Mouse (Mus musculus) retina, postnatal 1 day (tissue): ENCODE data around the gene Gstp2.
"Not testable (repeated sequence)": the region's sequence is repeated elsewhere in the genome, so short reads cannot be mapped to it uniquely, and the experiment has no call there.

Source experiments
- DNase-seq: peaks from one replicate; pipeline ENCODE4 v3.0.0-alpha.2; 2012

Gstp2 gene

GRCm38 (mm10) chr19:4047859-4048258 lies 2.0 kb upstream of the Gstp2 start:
- peak; percentile 85 for DNase-seq

- DNase-seq = no peak
Observed at GRCm38 (mm10) chr19:4046866-4047254, 1.0 kb upstream of the Gstp2 start.

- not testable (repeated sequence) for DNase-seq
Observed at GRCm38 (mm10) chr19:4044109-4044508, 1.7 kb downstream of the Gstp2 start.

- no peak for DNase-seq
Observed at GRCm38 (mm10) chr19:4042124-4042523, 3.7 kb downstream of the Gstp2 start.

- not testable (repeated sequence) for DNase-seq
Observed at GRCm38 (mm10) chr19:4041500-4041899, 4.3 kb downstream of the Gstp2 start.

- not testable (repeated sequence) for DNase-seq
Observed at GRCm38 (mm10) chr19:4040941-4041340, 4.9 kb downstream of the Gstp2 start.

- DNase-seq = peak; percentile 89
Observed at GRCm38 (mm10) chr19:4037788-4038232, 8.0 kb downstream of the Gstp2 start, which contains the start of gene Gstp1. Gstp1 (minus strand) TSS chr19:4037985.

GRCm38 (mm10) chr19:4037154-4037787 lies 8.6 kb downstream of the Gstp2 start:
- DNase-seq = not testable (repeated sequence)

GRCm38 (mm10) chr19:4036327-4037045 lies 9.3 kb downstream of the Gstp2 start:
- DNase-seq = peak; percentile 30

GRCm38 (mm10) chr19:4033742-4034141 lies 12.1 kb downstream of the Gstp2 start:
- no peak for DNase-seq

- DNase-seq = no peak
Observed at GRCm38 (mm10) chr19:4033298-4033697, 12.5 kb downstream of the Gstp2 start.

- peak; percentile 42 for DNase-seq
Observed at GRCm38 (mm10) chr19:4032668-4033067, 13.2 kb downstream of the Gstp2 start.

- DNase-seq = no peak
Observed at GRCm38 (mm10) chr19:4027576-4027975, 18.2 kb downstream of the Gstp2 start.

- no peak for DNase-seq
Observed at GRCm38 (mm10) chr19:4023185-4023584, 22.6 kb downstream of the Gstp2 start.

- DNase-seq = peak; percentile 89
Observed at GRCm38 (mm10) chr19:4018743-4019583, 26.9 kb downstream of the Gstp2 start.

GRCm38 (mm10) chr19:4017921-4018587 lies 27.8 kb downstream of the Gstp2 start:
- DNase-seq = no peak

- no peak for DNase-seq
Observed at GRCm38 (mm10) chr19:4015635-4016034, 30.2 kb downstream of the Gstp2 start.

GRCm38 (mm10) chr19:4014802-4015201 lies 31.0 kb downstream of the Gstp2 start:
- peak; percentile 87 for DNase-seq

- no peak for DNase-seq
Observed at GRCm38 (mm10) chr19:4013066-4013465, 32.8 kb downstream of the Gstp2 start.

GRCm38 (mm10) chr19:4012432-4013022 lies 33.3 kb downstream of the Gstp2 start, which contains the start of gene Ndufv1:
Ndufv1 (minus strand) TSS chr19:4012806.
- DNase-seq = peak; percentile 100

GRCm38 (mm10) chr19:4011086-4011485 lies 34.7 kb downstream of the Gstp2 start:
- no peak for DNase-seq

GRCm38 (mm10) chr19:4005971-4006370 lies 39.9 kb downstream of the Gstp2 start:
- no peak for DNase-seq
